Mouse (Mus musculus): Measurements from ENCODE around the gene Srsf1. TPM values are rescaled to one million over a fixed set of nuclear protein-coding genes. Genes with fewer than 3 reads are reported as not detected.

Srsf1 gene
- polyA plus RNA-seq, 1 experiment from 2014 or later, result 446 TPM

GRCm38 (mm10) chr11:88048961-88049670 lies 1.9 kb downstream of the Srsf1 start:
- Histone ChIP-seq H3K9me3 (ENCODE audit: low read depth, low read length) (no peaks in the 10 kb centered on the region), H3K4me2 (peak overlapping the region; percentile 93), H3K27ac (ENCODE audit: low read depth) (no peak overlapping the region), H3K4me3 (ENCODE audit: low read depth, low read length) (peak overlapping the region; percentile 99), H3K36me3 (ENCODE audit: insufficient read depth) (peaks cover 41% of the 10 kb centered on the region), H3K9ac (peak overlapping the region; percentile 100), H3K4me1 (ENCODE audit: insufficient read depth) (peaks cover 14% of the 10 kb centered on the region), H3K27me3 (ENCODE audit: insufficient read depth, low read length) (no peaks in the 10 kb centered on the region)
- no peak for TF ChIP-seq CTCF (IDR thresholded peaks at IDR 0.05; ENCODE audit: low read depth)
- WGBS, result 11% methylated on average over 26 of the region's 26 CpGs
- peak; percentile 28 for DNase-seq
- ATAC-seq (ENCODE audit: insufficient read depth), result no peak

- Histone ChIP-seq H3K9me3 (ENCODE audit: low read depth, low read length) (no peaks in the 10 kb centered on the region), H3K4me1 (ENCODE audit: insufficient read depth) (peaks cover 14% of the 10 kb centered on the region), H3K27ac (ENCODE audit: low read depth) (no peak overlapping the region), H3K4me2 (peak overlapping the region; percentile 93), H3K4me3 (ENCODE audit: low read depth, low read length) (peak overlapping the region; percentile 99), H3K9ac (peak overlapping the region; percentile 100), H3K36me3 (ENCODE audit: insufficient read depth) (peaks cover 46% of the 10 kb centered on the region), H3K27me3 (ENCODE audit: insufficient read depth, low read length) (no peaks in the 10 kb centered on the region)
- TF ChIP-seq CTCF (IDR thresholded peaks at IDR 0.05; ENCODE audit: low read depth), result no peak
- ATAC-seq (ENCODE audit: insufficient read depth) (no peak), DNase-seq (no peak)
Observed at GRCm38 (mm10) chr11:88049732-88050131, 2.6 kb downstream of the Srsf1 start.

GRCm38 (mm10) chr11:88052638-88053037 lies 5.5 kb downstream of the Srsf1 start:
- peaks cover 55% of the 10 kb centered on the region for H3K36me3 ChIP-seq (ENCODE audit: insufficient read depth)
- WGBS, result 83% methylated on average over 4 of the region's 4 CpGs

GRCm38 (mm10) chr11:88053821-88054220 lies 6.6 kb downstream of the Srsf1 start:
- Histone ChIP-seq H3K27ac (ENCODE audit: low read depth) (no peak overlapping the region), H3K36me3 (ENCODE audit: insufficient read depth) (peaks cover 53% of the 10 kb centered on the region), H3K4me3 (ENCODE audit: low read depth, low read length) (no peak overlapping the region), H3K4me2 (no peak overlapping the region), H3K9ac (no peak overlapping the region), H3K4me1 (ENCODE audit: insufficient read depth) (peaks cover 10% of the 10 kb centered on the region), H3K9me3 (ENCODE audit: low read depth, low read length) (no peaks in the 10 kb centered on the region), H3K27me3 (ENCODE audit: insufficient read depth, low read length) (no peaks in the 10 kb centered on the region)
- 61% methylated on average over 3 of the region's 3 CpGs for WGBS
- DNase-seq (no peak), ATAC-seq (ENCODE audit: insufficient read depth) (no peak)
- TF ChIP-seq CTCF (IDR thresholded peaks at IDR 0.05; ENCODE audit: low read depth), result no peak

More at GRCm38 (mm10) chr11:88052638-88053037, 5.5 kb downstream of the Srsf1 start:
- no peak for DNase-seq
- no peak overlapping the region for H3K27ac ChIP-seq (ENCODE audit: low read depth)
- H3K27me3 ChIP-seq (ENCODE audit: insufficient read depth, low read length), result no peaks in the 10 kb centered on the region
- no peak overlapping the region for H3K9ac ChIP-seq
- no peak for TF ChIP-seq CTCF (IDR thresholded peaks at IDR 0.05; ENCODE audit: low read depth)
- ATAC-seq (ENCODE audit: insufficient read depth), result no peak
- no peak overlapping the region for H3K4me3 ChIP-seq (ENCODE audit: low read depth, low read length)
- no peak overlapping the region for H3K4me2 ChIP-seq
- H3K9me3 ChIP-seq (ENCODE audit: low read depth, low read length), result no peaks in the 10 kb centered on the region
- peaks cover 10% of the 10 kb centered on the region for H3K4me1 ChIP-seq (ENCODE audit: insufficient read depth)

GRCm38 (mm10) chr11:88054589-88054988 lies 7.4 kb downstream of the Srsf1 start:
- 0 out of 2 replicates have a peak, but pooled peaks have one; percentile 18 for ATAC-seq (ENCODE audit: insufficient read depth)
- H3K36me3 ChIP-seq (ENCODE audit: insufficient read depth), result peaks cover 46% of the 10 kb centered on the region
- no peak overlapping the region for H3K4me2 ChIP-seq
- no peak overlapping the region for H3K4me3 ChIP-seq (ENCODE audit: low read depth, low read length)
- peak; percentile 79 for DNase-seq
- no peaks in the 10 kb centered on the region for H3K9me3 ChIP-seq (ENCODE audit: low read depth, low read length)
- peak; percentile 74 for TF ChIP-seq CTCF (IDR thresholded peaks at IDR 0.05; ENCODE audit: low read depth)
- WGBS, result 82% methylated on average over 1 of the region's 1 CpGs
- H3K4me1 ChIP-seq (ENCODE audit: insufficient read depth), result peaks cover 10% of the 10 kb centered on the region
- no peaks in the 10 kb centered on the region for H3K27me3 ChIP-seq (ENCODE audit: insufficient read depth, low read length)
- no peak overlapping the region for H3K27ac ChIP-seq (ENCODE audit: low read depth)
- no peak overlapping the region for H3K9ac ChIP-seq

- 0 out of 2 replicates have a peak, but pooled peaks cover 3% of the 10 kb centered on the region for H3K4me1 ChIP-seq (ENCODE audit: insufficient read depth)
- TF ChIP-seq CTCF (IDR thresholded peaks at IDR 0.05; ENCODE audit: low read depth), result no peak
- no peak overlapping the region for H3K27ac ChIP-seq (ENCODE audit: low read depth)
- no peak overlapping the region for H3K4me2 ChIP-seq
- no peak overlapping the region for H3K9ac ChIP-seq
- no peak for ATAC-seq (ENCODE audit: insufficient read depth)
- H3K27me3 ChIP-seq (ENCODE audit: insufficient read depth, low read length), result no peaks in the 10 kb centered on the region
- no peaks in the 10 kb centered on the region for H3K9me3 ChIP-seq (ENCODE audit: low read depth, low read length)
- H3K4me3 ChIP-seq (ENCODE audit: low read depth, low read length), result no peak overlapping the region
- no peak for DNase-seq
- WGBS, result 73% methylated on average over 2 of the region's 2 CpGs
- peaks cover 35% of the 10 kb centered on the region for H3K36me3 ChIP-seq (ENCODE audit: insufficient read depth)
Observed at GRCm38 (mm10) chr11:88055777-88056176, 8.6 kb downstream of the Srsf1 start.

- 0 out of 2 replicates have a peak, but pooled peaks have one; percentile 19 for TF ChIP-seq CTCF (IDR thresholded peaks at IDR 0.05; ENCODE audit: low read depth)
Observed at GRCm38 (mm10) chr11:88057788-88058187, 10.6 kb downstream of the Srsf1 start.

More at GRCm38 (mm10) chr11:88057788-88058187, 10.6 kb downstream of the Srsf1 start:
- H3K27me3 ChIP-seq (ENCODE audit: insufficient read depth, low read length), result no peaks in the 10 kb centered on the region
- H3K4me2 ChIP-seq, result no peak overlapping the region
- no peaks in the 10 kb centered on the region for H3K4me1 ChIP-seq (ENCODE audit: insufficient read depth)
- no peak overlapping the region for H3K27ac ChIP-seq (ENCODE audit: low read depth)
- DNase-seq, result no peak
- WGBS, result 71% methylated on average over 2 of the region's 2 CpGs
- no peak overlapping the region for H3K9ac ChIP-seq
- ATAC-seq (ENCODE audit: insufficient read depth), result no peak
- H3K36me3 ChIP-seq (ENCODE audit: insufficient read depth), result peaks cover 22% of the 10 kb centered on the region; the same call in 1 of the 2 replicates
- H3K9me3 ChIP-seq (ENCODE audit: low read depth, low read length), result no peaks in the 10 kb centered on the region
- no peak overlapping the region for H3K4me3 ChIP-seq (ENCODE audit: low read depth, low read length)

All from lung, embryonic 14.5 days (tissue).